Mouse (Mus musculus): ENCODE results near the gene Kif9.

Gene Kif9

GRCm38 (mm10) chr9:110476124-110477091 lies at the start of gene Kif9, which contains the start of gene Klhl18:
TSS of gene Kif9 (plus strand) at chr9:110476958.
TSS of gene Klhl18 (minus strand) at chr9:110476694.
- DNase-seq (ENCODE audit: low read depth in 2 of 2, low spot score in 2 of 2) = peak; percentile 93 to 95

GRCm38 (mm10) chr9:110431241-110431640 lies 45.5 kb upstream of the Kif9 start:
- no peak for DNase-seq (ENCODE audit: low read depth in 2 of 2, low spot score in 2 of 2)

GRCm38 (mm10) chr9:110433045-110433444 lies 43.7 kb upstream of the Kif9 start:
- no peak for DNase-seq (ENCODE audit: low read depth in 2 of 2, low spot score in 2 of 2)

GRCm38 (mm10) chr9:110436041-110436440 lies 40.7 kb upstream of the Kif9 start:
- no peak for DNase-seq (ENCODE audit: low read depth in 2 of 2, low spot score in 2 of 2)

- DNase-seq (ENCODE audit: low read depth in 2 of 2, low spot score in 2 of 2) = no peak
Observed at GRCm38 (mm10) chr9:110440049-110440448, 36.7 kb upstream of the Kif9 start.

GRCm38 (mm10) chr9:110440559-110440958 lies 36.2 kb upstream of the Kif9 start:
- DNase-seq (ENCODE audit: low read depth in 2 of 2, low spot score in 2 of 2) = no peak

GRCm38 (mm10) chr9:110448356-110448755 lies 28.4 kb upstream of the Kif9 start:
- DNase-seq (ENCODE audit: low read depth in 2 of 2, low spot score in 2 of 2) = no peak

- peak; percentile 69 to 76 for DNase-seq (ENCODE audit: low read depth in 2 of 2, low spot score in 2 of 2)
Observed at GRCm38 (mm10) chr9:110448857-110449617, 27.7 kb upstream of the Kif9 start.

- DNase-seq (ENCODE audit: low read depth in 2 of 2, low spot score in 2 of 2) = no peak
Observed at GRCm38 (mm10) chr9:110452523-110452922, 24.2 kb upstream of the Kif9 start.

GRCm38 (mm10) chr9:110457926-110458325 lies 18.8 kb upstream of the Kif9 start:
- no peak for DNase-seq (ENCODE audit: low read depth in 2 of 2, low spot score in 2 of 2)

GRCm38 (mm10) chr9:110459145-110459727 lies 17.5 kb upstream of the Kif9 start:
- no peak for DNase-seq (ENCODE audit: low read depth in 2 of 2, low spot score in 2 of 2)

- DNase-seq (ENCODE audit: low read depth in 2 of 2, low spot score in 2 of 2) = no peak
Observed at GRCm38 (mm10) chr9:110460884-110461815, 15.6 kb upstream of the Kif9 start.

- no peak for DNase-seq (ENCODE audit: low read depth in 2 of 2, low spot score in 2 of 2)
Observed at GRCm38 (mm10) chr9:110462321-110462720, 14.4 kb upstream of the Kif9 start.

GRCm38 (mm10) chr9:110463983-110464591 lies 12.7 kb upstream of the Kif9 start:
- DNase-seq (ENCODE audit: low read depth in 2 of 2, low spot score in 2 of 2) = no peak

- no peak for DNase-seq (ENCODE audit: low read depth in 2 of 2, low spot score in 2 of 2)
Observed at GRCm38 (mm10) chr9:110465336-110465735, 11.4 kb upstream of the Kif9 start.

GRCm38 (mm10) chr9:110466179-110466578 lies 10.6 kb upstream of the Kif9 start:
- DNase-seq (ENCODE audit: low read depth in 2 of 2, low spot score in 2 of 2) = peak; percentile 48 to 71

GRCm38 (mm10) chr9:110477951-110478350 lies 1.2 kb downstream of the Kif9 start:
- no peak for DNase-seq (ENCODE audit: low read depth in 2 of 2, low spot score in 2 of 2)

GRCm38 (mm10) chr9:110478639-110479038 lies 1.9 kb downstream of the Kif9 start:
- DNase-seq (ENCODE audit: low read depth in 2 of 2, low spot score in 2 of 2) = no peak

- no peak for DNase-seq (ENCODE audit: low read depth in 2 of 2, low spot score in 2 of 2)
Observed at GRCm38 (mm10) chr9:110488841-110489240, 12.1 kb downstream of the Kif9 start.

GRCm38 (mm10) chr9:110490913-110491312 lies 14.2 kb downstream of the Kif9 start:
- DNase-seq (ENCODE audit: low read depth in 2 of 2, low spot score in 2 of 2) = peak; percentile 8 to 13
